In genomic region chr15:9677343-9678036, GRCm38 (mm10) we compare ENCODE assay signal across 25 mouse cellular contexts.
A peak's percentile ranks its signal among the peaks of the same experiment; 100 is the strongest.
DNase-seq lines count a peak whose midpoint lies in the region; ATAC-seq and TF ChIP-seq lines count a peak whose summit lies in the region.
"Had no signal": no experiment of that assay in that cellular context is flagged by ENCODE, and none has a peak within 500 bp of the region (broad histone marks: within the 10 kb centered on the region; RNA-seq: fewer than 3 reads in every experiment).

No protein-coding gene starts in this region.

- H3K27ac ChIP-seq in thymus, adult 2 months (ENCODE audit: control insufficient read depth, insufficient read depth, low read length): peak overlapping the region; percentile 68
- H3K27ac ChIP-seq in bone marrow, adult 2 months (ENCODE audit: control insufficient read depth, insufficient read depth, low read depth, low read length, poor library complexity): peak overlapping the region; percentile 26
- H3K27ac ChIP-seq: forebrain, embryonic 15.5 days; heart, embryonic 13.5 days; hindbrain, embryonic 12.5 days; limb, embryonic 12.5 days; macrophage; midbrain, embryonic 12.5 days; neural tube, embryonic 13.5 days had no signal

- H3K36me3 ChIP-seq in thymus, adult 2 months (ENCODE audit: control insufficient read depth, insufficient read depth, low read length): no peaks in the 10 kb centered on the region
- H3K36me3 ChIP-seq: forebrain, embryonic 15.5 days; heart, embryonic 13.5 days; hindbrain, embryonic 12.5 days; limb, embryonic 12.5 days; midbrain, embryonic 12.5 days; neural tube, embryonic 13.5 days had no signal

- no peak for TF ChIP-seq CTCF in thymus, adult 2 months (IDR thresholded peaks at IDR 0.05; ENCODE audit: borderline replicate concordance, control insufficient read depth, extremely low read depth, insufficient read depth, low read length, poor library complexity)
- TF ChIP-seq CTCF in bone marrow, adult 2 months (IDR thresholded peaks at IDR 0.05; ENCODE audit: control insufficient read depth, insufficient read depth, low read length): no peak

- H3K4me1 ChIP-seq in thymus, adult 2 months (replicated peaks; ENCODE audit: control insufficient read depth, insufficient read depth, low read length): peaks cover 5% of the 10 kb centered on the region
- H3K4me1 ChIP-seq in bone marrow, adult 2 months (ENCODE audit: control insufficient read depth, insufficient read depth, low read length): peaks cover 2% of the 10 kb centered on the region
- H3K4me1 ChIP-seq: forebrain, embryonic 15.5 days; heart, embryonic 13.5 days; hindbrain, embryonic 12.5 days; limb, embryonic 12.5 days; neural tube, embryonic 13.5 days had no signal

- peak; percentile 18 to 20 for DNase-seq in cerebellum, postnatal 10 days
- DNase-seq in cerebellum, adult 8-10 months: no peak
- DNase-seq in thymus, adult 2 months: peak; percentile 2
- no peak for DNase-seq in thymus, postnatal 10 days (ENCODE audit: low spot score in 2 of 2)
- DNase-seq in frontal cortex, adult 2 months (ENCODE audit: extremely low spot score in 1 of 2, low spot score in 1 of 2): no peak
- DNase-seq in right cerebral cortex, postnatal 36 days (ENCODE audit: low spot score in 2 of 2): no peak
- DNase-seq: adrenal gland, postnatal 10 days; gastrocnemius, postnatal 14 days; heart, adult 18-20 months; heart, postnatal 14 days; kidney, adult 2 months; kidney, postnatal 14 days; liver, postnatal 0 days; right cerebral cortex, adult 18-20 months; thymus, adult 18-20 months had no signal

- ATAC-seq in megakaryocyte, adult 5-6 weeks (ENCODE audit: poor library complexity, severe bottlenecking): peak; percentile 67
- ATAC-seq: forebrain, embryonic 15.5 days; liver, postnatal 0 days; lung, postnatal 0 days had no signal

- 83% methylated on average over 9 of the region's 9 CpGs for WGBS in thymus, adult 2 months
- WGBS in bone marrow, adult 2 months: 58% methylated on average over 9 of the region's 9 CpGs

- TF ChIP-seq POLR2A in thymus, adult 2 months (IDR thresholded peaks at IDR 0.05; ENCODE audit: control insufficient read depth, extremely low read depth, insufficient read depth, low read length, poor library complexity): no peak
- TF ChIP-seq POLR2A in bone marrow, adult 2 months (IDR thresholded peaks at IDR 0.05; ENCODE audit: borderline replicate concordance, control insufficient read depth, low read depth, low read length): no peak

- H3K4me3 ChIP-seq in thymus, adult 2 months (ENCODE audit: control insufficient read depth, insufficient read depth, low read length): no peak overlapping the region
- H3K4me3 ChIP-seq in bone marrow, adult 2 months (replicated peaks; ENCODE audit: control insufficient read depth, low read depth, low read length): no peak overlapping the region
- H3K4me3 ChIP-seq: forebrain, embryonic 15.5 days; heart, embryonic 13.5 days; hindbrain, embryonic 12.5 days; limb, embryonic 12.5 days; midbrain, embryonic 12.5 days; neural tube, embryonic 13.5 days had no signal

- no peaks in the 10 kb centered on the region for H3K27me3 ChIP-seq in thymus, adult 2 months (ENCODE audit: control insufficient read depth, insufficient read depth, low read length)
- H3K27me3 ChIP-seq: forebrain, embryonic 15.5 days; heart, embryonic 13.5 days; hindbrain, embryonic 12.5 days; limb, embryonic 12.5 days; midbrain, embryonic 12.5 days; neural tube, embryonic 13.5 days had no signal

Comparison
In these comparisons a context has a peak if more than half of its experiments do, and no peak if none do; other contexts are left out.
1. DNase-seq: peak in cerebellum, postnatal 10 days (2 of 2) and thymus, adult 2 months (single experiment); none in cerebellum, adult 8-10 months (single experiment), thymus, postnatal 10 days (0 of 2), frontal cortex, adult 2 months (0 of 2) and right cerebral cortex, postnatal 36 days (0 of 2).